Mouse (Mus musculus): ENCODE results near the gene Rdh16f1. TPM values are rescaled to one million over a fixed set of nuclear protein-coding genes. Genes with fewer than 3 reads are reported as not detected.
"Not testable (repeated sequence)": the region's sequence is repeated elsewhere in the genome, so short reads cannot be mapped to it uniquely, and the experiment has no call there.

The Rdh16f1 gene
- total RNA-seq, 2 experiments from 2014 or later: 0.42 TPM; not detected in 1

DNA sequence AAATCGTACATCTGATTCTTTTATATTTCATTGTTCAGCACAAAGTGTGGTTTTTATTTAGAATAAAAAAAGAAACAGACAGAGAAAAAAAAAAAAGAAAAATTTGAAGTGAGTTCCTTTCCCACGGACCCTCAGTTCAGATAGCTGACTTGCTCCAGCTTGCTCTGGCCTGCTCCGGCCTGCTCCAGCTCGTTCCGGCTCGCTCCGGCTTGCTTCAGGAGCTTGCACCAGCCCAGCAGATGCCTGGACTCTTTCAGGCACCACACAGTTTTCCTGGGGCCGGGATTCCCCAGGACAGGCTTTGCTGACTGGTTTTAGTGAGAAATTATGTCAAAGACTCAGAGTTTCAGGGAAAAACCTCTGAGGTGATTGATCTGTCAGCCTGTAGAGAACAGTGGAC is 12.3 kb upstream of the Rdh16f1 start:
- DNase-seq (ENCODE audit: extremely low spot score in 1 of 2, low spot score in 1 of 2): no peak

DNA sequence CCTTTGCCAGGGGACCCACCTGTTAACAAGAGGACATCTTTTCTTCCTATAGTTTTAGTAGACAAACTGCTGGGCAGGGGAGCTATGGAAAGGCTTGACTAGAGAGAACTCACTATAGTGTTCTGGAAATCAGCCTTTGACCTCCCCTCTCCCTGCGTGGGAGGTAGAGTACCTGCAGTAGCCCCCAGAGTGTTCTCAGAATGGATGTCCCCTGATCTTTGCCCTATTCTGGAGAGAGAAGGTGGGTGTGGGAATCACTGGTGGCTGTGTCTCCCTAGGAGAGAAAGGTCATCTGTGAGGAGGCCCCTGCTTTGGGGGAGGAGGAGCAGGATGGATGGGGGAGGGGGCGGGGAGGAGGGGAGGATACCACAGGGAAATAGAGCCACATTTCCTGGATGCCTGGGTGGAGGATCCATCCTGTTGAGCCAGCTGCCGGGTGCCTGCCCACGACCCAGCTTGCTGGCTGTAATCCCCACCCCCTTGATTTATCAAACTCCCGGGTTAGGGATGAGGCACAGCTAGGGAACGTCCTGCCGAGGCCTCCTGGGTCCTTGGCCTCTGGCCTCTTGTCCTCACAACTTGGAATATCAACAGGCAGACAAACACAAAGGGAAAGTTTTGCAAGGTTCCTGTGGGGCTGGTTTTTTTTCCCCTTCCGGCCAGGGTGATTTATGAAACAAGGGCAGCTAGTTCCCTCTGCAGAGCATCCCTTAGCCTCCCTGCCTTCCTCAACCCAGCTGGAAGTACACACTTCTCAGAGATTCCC is 10.6 kb upstream of the Rdh16f1 start:
- no peak for DNase-seq (ENCODE audit: extremely low spot score in 1 of 2, low spot score in 1 of 2)

DNA sequence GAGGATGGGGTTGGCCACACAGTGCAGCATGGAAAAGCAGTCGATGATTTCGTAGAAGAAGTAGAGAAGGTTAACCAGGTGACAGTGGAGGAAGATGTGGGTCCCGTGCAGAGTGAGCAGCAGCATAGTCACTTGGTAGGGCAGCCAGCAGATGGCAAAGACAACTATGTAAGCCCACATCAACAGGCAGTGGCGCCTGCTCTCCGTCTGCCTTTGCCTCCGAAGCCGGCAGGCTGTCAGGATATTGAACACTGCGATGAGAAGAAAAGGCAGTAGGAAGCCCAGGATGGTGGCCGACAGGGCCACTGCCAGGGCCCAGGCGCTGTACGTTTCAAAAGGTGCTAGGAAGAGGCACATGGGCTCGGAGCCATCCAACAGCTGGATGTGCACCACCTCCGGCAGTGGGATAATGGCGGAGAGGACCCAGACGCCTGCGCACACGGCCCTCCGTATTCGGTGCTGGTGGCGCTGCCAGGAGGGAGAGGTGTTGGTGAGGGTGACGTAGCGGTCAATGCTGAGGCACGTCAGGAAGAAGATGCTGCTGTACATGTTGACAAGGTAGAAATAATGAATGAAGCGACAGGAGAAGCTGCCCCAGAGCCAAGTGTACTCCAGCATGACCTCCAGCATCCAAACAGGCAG is 9.3 kb upstream of the Rdh16f1 start:
- no peak for DNase-seq (ENCODE audit: extremely low spot score in 1 of 2, low spot score in 1 of 2)

DNA sequence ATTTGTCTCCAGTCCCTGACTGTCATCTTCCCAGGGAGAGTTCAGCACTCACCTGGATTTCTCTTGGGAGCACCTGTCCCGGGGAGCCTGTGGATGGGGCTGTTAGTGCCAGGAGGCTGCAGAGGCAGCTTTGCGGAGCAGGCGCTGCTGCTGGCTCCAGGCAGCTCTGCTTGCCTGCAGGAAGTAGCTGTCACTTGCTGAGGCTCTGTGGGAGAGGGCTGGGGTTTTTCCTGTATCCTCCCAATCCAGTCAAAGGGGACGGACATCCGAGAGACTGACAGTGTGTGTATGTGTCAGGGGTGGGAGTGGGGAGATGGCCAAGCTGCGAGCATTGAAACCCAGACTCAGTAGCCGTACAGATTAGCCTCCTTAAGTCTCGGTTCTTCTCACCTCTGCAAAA is 8.0 kb upstream of the Rdh16f1 start, which contains the start of gene Gpr182:
Gpr182 (minus strand) TSS at position 185 of the 400 bp plus-strand sequence.
- no peak for DNase-seq (ENCODE audit: extremely low spot score in 1 of 2, low spot score in 1 of 2)

DNA sequence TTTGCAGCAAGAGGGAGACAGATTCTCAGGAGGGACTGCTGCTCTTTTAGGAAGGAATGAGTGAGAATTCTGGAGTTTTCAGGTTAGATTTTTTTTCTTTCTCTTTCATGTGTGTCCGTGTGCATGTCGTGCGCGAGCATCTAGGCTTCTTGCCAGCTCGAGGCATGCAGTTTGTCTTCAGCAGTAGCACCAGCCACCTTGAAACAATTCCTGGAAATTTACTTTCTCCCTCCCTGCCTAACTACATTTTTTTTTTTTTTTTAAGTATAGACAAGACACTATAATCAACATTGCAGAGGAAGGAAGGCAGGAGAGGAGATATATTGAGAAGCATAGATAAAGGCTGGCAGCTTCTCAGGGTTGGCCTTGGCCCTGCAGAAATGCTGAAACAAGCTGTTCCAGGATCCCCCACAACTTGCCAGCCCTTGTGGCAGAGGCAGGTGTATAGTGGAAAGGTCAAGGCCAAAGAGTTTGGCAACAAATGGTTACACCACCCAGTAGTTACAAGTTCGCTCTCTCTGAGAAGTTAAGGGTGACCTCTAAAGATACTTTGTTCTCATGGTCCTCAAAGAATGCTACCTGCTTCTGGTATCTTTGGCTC is 4.9 kb upstream of the Rdh16f1 start:
- DNase-seq (ENCODE audit: extremely low spot score in 1 of 2, low spot score in 1 of 2): no peak

DNA sequence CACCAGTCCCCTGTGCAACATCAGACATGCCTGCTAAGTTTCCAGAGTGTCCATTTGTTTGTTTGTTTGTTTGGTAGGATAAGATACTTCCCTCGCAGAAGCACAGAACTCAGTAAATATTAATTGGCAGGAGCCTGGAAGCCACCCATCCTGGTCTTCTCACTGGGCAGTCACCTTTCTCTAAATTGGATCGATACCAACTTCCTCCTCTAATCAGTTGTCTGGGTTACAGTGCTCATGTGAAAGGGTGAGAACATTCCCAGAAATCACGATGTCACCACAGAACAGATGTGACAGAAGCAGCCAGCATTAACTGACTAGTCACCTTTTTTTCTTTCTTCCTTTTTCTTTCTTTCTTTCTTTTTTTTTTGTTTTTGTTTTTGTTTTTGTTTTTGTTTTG is 4.3 kb upstream of the Rdh16f1 start:
- no peak for DNase-seq (ENCODE audit: extremely low spot score in 1 of 2, low spot score in 1 of 2)

DNA sequence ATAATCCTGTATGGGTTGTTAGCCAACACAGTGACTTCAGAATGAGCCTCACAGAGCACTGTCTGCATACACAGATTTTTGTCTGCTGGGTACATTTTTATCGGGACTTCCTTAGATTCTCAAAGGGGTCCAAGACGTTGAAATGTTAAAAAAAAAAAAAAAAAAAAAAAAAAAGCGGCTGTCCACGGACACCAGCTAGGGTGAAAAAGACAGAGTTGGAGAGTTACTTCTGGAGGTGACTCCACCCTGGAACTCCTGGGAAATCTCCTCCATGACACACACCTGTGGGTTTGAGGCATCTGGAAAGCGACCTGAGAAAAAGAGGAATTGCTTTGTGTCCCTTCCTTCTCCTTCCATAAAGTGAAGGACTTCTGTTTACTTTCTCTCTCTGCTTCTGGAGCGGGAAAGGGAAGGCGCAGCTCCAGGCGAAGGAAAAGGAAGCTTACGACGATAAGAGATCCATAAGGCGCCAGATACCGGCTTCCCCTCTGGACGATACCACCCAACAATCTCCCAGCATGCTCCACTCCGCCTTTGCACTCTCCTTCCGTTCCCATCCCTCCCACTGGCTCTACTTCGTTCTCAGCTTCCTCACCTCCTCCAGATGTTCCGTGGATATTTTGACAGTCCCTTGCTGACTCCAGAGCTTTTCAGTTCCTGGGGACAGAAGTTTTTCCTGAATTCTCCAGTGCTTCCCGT is 3.7 kb upstream of the Rdh16f1 start:
- DNase-seq (ENCODE audit: extremely low spot score in 1 of 2, low spot score in 1 of 2): no peak

DNA sequence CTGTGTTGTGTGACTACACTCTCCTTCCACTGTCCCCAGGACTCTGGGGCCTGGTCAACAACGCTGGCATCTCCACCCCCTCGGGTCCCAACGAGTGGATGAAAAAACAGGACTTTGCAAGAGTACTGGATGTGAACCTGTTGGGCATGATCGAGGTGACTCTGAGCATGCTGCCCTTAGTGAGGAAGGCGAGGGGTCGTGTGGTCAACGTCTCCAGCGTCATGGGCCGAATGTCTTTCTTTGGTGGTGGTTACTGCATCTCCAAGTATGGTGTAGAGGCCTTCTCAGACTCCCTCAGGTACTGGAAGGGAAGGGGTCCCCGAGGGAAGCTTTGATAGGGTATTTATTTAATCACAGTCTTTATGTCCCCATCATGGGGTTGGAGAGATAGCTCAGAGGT is 3.3 kb downstream of the Rdh16f1 start:
- DNase-seq (ENCODE audit: extremely low spot score in 1 of 2, low spot score in 1 of 2): not testable (repeated sequence)

DNA sequence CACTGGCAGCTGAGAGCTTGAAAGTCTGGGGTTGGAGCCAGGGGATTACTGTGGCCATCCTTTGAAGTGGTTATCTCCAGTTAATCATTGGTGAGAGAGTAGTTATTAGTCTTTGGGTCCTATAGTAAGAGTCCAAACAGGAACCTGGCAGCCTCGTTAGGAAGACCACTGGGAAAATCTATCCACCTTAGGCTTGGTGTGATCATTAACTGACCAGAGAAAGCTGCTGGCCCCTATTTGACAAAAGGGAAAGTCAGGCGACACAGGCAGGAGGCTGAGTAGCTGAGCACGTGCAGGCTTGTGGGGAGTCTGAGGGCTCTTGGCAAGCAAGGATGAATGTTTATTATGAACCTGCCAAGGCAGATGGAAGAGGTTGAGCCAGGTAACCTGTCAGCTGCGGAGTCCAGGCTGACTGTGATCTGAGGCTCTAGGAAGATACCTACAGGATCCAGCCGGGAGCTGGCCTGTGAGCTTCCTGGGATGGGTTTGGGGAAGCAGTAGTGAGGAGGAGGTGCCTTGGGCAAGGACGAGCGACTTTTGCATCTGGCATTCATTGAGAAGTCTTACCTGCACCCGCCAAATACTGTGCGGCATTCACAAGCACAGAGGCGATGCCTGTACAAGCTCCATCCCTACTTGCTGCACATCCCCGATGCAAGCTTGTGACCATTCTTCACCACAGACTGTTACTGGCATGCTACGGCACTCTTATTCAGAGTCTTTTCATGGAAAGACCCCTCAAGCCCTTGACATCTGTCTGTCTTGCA is 4.5 kb downstream of the Rdh16f1 start:
- no peak for DNase-seq (ENCODE audit: extremely low spot score in 1 of 2, low spot score in 1 of 2)

DNA sequence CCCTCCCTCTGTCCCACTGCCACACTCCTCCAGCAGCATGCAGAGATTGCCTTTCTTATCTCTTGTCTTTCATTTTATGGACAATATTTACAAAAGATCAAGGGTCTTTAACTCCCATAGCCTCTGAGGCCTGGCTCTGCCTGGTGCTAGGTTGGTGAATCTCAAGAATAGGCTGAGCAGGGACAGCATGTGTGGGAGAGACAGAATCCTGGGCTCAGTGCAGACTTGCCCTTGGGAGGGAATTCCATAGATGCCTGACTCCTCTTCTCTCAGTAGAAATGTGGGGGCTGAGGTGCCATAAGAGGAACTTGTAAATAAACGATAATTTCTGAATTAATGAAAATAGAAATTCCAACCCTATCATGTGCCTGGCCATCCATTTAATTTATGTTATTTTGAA is 7.0 kb downstream of the Rdh16f1 start:
- no peak for DNase-seq (ENCODE audit: extremely low spot score in 1 of 2, low spot score in 1 of 2)

DNA sequence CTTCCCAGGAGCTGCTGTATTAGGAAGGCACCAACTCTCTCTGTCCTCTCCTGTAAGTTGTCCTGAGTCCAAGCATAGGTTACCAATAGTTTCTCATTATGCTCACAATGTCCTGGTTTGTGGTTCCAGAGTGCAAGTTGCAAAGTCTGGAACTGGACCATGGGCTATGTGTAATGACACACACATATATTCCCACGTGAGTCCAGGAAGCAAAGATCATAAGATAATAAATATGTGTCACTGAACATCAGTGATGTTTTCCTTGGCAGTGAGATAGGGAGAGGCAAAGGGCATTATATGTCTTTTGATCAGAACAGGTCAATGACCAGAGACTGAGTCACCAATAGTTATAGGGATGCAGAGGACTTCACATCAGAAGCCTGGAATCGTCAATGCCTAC is 16.4 kb downstream of the Rdh16f1 start, which contains the start of gene Rdh9:
Rdh9 (plus strand) TSS at position 376 of the 400 bp plus-strand sequence.
- DNase-seq (ENCODE audit: extremely low spot score in 1 of 2, low spot score in 1 of 2): no peak

DNA sequence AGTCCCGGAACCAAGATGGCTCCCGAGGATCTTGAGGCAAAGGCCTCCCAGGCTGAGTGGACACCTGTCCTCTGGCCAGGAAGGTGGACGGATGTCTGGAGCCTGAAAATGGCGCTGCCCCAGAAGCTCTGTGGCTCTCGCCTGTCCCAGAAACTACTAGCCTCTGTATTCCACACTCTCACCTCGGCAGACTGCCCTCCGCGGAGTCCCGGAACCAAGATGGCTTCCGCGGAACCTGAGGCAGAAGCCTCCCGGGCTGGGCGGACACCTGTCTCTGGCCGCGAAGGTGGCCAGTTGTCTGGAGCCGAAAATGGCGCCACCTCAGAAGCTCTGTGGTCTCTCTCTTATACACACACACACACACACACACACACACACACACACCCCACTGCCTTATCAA is 22.7 kb downstream of the Rdh16f1 start:
- DNase-seq (ENCODE audit: extremely low spot score in 1 of 2, low spot score in 1 of 2): not testable (repeated sequence)

DNA sequence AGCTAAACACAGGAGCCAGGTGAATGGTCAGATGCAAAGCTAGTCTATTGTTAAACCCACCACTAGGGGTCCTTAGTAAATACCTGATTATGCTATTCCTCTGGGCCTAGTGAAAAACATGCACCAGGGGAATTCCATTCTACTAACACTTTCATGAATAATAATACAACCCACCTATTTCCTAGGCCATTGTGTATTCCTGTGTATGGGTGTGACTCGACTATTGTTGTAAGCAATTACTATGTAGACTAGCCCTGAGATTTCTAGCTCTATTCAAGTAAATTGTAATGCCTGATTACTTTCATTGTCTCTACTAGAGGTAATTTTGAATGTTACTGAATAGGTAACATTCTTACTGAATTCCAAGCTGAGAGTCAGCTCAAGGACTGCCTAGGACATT is 25.8 kb downstream of the Rdh16f1 start:
- not testable (repeated sequence) for DNase-seq (ENCODE audit: extremely low spot score in 1 of 2, low spot score in 1 of 2)

DNA sequence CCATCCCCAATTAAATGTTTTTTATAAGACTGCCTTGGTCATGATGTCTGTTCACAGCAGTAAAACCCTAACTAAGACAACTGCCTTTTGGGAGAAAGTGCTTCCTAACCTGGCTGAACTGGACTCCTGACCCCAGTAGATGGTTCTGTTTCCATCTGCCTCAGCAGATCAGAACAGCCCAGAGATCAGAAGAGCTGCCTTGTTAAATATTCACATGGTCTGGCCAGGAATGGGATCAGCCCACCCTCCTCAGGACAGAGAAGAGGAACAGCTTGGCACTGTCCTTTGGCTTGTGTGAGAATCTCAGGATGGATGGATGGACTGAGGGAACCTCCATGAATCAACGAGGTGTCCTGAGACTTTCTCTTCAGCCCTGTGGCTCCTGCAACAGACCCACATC is 39.7 kb downstream of the Rdh16f1 start:
- DNase-seq (ENCODE audit: extremely low spot score in 1 of 2, low spot score in 1 of 2): no peak

DNA sequence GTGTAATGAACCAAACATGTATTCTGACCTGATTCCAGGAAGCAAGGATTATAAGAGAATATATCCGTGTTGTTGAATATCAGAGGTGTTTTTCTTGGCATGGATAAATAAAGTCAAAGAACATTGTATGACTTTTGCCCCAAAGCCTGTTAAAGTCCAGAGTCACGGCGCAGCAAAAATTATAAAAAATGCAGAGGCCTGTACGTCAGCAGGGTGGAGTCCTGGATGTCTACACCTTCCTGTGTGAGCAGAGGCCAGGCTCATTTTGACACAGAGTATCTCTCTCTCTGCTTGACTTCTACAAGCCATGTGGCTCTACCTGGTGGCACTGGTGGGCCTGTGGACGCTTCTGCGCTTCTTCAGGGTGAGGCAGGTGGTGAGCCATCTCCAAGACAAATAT is 41.3 kb downstream of the Rdh16f1 start, which contains the start of gene Rdh16:
Rdh16 (plus strand) TSS at position 262 of the 400 bp plus-strand sequence.
- DNase-seq (ENCODE audit: extremely low spot score in 1 of 2, low spot score in 1 of 2): no peak

DNA sequence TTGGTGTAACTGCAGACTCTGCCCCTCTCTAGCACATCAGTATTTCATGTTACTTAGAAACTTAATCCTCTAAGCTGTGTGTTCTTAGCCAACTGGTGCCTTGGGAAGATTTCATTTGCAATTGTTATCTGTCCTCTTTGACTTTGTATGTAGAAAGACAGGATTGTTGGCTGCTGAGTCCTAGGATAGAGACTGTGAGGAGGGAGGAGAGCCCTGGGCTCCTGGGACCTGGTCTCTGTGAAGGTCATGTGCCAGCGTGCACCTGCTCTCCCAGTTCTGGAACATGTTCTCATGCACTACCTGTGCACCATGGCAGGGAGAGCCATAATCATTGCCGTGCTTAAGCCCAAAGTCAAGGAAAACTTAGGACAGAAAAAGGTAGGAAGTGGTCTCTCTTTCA is 42.0 kb downstream of the Rdh16f1 start:
- DNase-seq (ENCODE audit: extremely low spot score in 1 of 2, low spot score in 1 of 2): no peak

DNA sequence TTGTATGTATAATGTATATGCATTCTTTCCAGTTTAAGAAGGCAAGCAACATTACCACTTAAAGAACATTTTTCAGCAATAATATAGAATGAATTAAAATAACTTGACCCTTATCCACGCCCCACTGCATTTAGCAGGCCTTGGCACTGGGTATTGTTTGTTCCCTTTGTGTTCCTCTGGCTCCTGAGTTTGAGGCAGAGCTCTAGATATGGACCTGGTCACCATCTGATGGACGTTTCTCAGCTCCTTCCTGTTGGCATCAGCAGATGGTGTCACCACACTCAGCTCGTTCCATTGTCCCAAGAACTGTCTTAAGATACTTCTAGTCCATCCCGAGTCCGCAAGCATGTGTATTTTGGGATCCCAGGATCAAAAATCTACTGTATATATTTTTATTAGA is 42.6 kb downstream of the Rdh16f1 start:
- DNase-seq (ENCODE audit: extremely low spot score in 1 of 2, low spot score in 1 of 2): no peak

DNA sequence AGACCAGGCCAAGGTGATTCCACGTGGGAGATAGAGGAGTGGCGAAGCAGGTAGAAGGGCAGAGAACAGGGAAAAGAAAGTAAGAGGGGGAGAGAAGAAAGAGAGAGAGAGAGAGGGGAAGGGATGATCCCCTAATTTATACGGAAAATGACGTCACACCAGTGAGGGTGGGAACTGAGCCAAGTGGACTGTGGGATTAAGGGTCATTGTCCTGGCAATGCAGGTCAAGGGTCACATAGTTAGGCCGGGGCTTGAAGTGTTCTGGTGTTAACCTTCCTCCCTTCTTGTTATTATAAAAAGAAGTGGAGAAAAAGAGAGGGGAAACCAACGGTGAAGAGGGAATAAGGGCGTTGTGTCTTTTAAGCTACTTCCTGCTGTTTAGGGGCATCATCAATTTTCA is 44.8 kb downstream of the Rdh16f1 start:
- DNase-seq (ENCODE audit: extremely low spot score in 1 of 2, low spot score in 1 of 2): no peak

DNA sequence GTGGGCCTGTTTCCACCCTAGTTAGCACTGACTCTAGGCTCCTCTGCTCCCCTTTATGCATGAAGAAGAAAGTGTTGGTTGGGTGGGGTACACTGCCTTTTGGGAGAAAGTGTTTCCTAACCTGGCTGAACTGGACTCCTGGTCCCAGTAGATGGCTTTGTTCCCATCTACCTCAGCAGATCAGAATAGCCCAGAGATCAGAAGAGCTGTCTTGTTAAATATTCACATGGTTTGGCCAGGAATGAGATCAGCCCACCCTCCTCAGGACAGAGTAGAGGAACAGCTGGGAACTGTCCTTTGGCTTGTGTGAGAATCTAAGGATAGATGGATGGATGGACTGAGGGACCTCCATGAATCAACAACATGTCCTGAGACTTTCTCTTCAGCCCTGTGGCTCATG is 56.3 kb downstream of the Rdh16f1 start:
- no peak for DNase-seq (ENCODE audit: extremely low spot score in 1 of 2, low spot score in 1 of 2)

DNA sequence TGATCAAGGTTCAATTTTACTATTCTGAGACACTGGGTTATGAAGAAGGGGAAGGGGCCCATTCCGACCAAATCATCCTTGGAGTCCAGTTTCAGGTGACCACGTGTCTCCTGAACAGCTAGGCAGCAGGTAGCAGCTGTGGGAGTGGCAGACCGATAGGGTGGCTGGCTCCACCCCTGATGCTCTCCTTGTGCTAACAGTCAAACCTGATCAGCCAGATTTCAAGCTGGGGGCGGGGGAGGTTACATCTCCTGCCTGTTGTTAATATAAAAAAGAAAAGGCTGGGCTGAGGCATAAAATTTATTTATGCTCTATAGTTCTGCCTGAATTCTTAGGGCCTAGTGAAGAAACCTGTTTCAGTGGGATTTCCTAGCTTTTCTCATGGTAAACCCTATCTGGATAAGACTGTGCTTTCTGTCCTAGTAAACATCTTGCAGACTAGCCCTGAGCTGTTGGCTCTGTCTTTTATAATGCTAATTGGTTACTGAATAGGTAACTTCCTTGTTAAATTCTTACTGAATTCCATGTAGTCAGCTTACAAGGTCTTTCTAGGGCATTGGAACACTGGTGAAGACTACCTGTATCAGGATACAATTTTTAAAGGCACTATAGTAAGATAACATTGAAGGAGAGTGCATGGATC is 57.8 kb downstream of the Rdh16f1 start:
- not testable (repeated sequence) for DNase-seq (ENCODE audit: extremely low spot score in 1 of 2, low spot score in 1 of 2)

All from layer of hippocampus, postnatal 25 days (tissue).